Mouse (Mus musculus): ENCODE measurements around the gene Sema5a. TPM values are rescaled to one million over a fixed set of nuclear protein-coding genes. Genes with fewer than 3 reads are reported as not detected.
"Not testable (repeated sequence)": the region's sequence is repeated elsewhere in the genome, so short reads cannot be mapped to it uniquely, and the experiment has no call there.

The Sema5a gene
- polyA plus RNA-seq (2017; shearing (Covaris generic)): not detected

DNA sequence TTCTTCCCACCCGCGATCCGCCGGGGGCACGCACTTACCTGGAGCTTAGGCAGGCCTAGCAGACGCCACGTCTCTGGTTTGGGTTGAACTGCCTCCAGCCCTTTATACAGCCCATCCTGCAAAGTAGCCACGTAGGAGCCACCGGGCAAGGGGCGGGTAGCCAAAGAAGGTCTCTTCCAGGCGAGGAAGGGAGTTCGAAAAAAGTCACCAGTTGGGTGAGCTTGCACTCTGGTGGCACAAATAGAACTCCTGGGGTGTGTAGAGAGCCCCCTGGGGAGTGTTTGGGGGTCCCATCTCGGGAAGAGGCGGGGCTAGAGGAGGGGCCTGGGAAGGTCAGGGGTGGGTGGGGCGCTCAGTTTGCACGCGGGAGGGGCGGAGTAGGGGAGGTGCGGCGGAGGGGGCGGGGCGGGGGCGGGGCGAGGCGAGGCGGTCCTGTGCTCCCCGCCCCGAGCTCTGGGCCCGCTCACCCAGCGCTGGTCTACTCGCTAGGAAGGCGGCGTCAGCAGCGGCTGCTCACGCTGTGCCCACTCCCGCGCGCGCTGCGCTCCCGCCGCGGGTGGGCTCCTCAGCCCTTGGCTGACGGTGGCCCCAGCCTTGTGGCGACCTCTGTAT, at the start of gene Sema5a:
TSS of gene Sema5a (plus strand) at position 467 of the 612 bp plus-strand sequence.
- no peak for ATAC-seq

DNA sequence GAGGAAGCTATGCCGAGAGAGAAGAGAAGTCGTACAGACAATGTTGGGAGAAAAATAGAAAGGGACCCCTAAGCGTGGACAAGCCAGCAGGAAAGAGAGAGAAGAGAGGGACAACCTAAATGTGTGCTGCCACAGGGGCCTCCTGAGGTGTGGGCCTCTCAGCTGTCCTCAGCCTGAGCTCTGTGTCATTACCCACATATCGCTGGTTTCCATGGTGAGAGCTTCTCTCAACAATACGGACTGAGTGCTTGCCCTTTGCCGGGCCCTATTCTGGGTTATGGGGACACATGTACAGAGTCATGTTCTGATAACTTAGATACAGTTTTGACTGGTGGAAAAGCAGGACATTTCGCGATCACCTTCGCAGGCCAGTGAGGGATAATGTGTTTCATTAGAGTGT, 46.5 kb upstream of the Sema5a start:
- ATAC-seq: no peak

DNA sequence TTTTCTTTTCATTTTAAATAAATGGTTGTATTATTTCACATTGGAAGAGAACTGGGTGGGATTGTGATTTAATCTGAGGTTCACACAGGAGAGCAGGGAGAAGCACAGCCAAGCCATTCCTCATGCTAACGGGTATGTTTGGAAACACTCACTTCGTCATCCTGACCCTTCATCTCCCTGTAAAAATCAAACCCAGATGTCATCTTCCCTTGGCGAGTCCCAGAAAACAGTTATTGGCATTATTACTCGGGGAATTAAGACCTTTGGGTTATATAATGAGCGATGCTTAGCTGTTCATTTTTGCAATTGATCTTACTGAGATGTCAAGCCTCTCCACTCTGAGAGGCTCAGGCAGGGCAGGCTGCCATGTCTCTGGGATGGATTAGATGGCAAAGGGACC, 46.0 kb upstream of the Sema5a start:
- ATAC-seq: no peak

DNA sequence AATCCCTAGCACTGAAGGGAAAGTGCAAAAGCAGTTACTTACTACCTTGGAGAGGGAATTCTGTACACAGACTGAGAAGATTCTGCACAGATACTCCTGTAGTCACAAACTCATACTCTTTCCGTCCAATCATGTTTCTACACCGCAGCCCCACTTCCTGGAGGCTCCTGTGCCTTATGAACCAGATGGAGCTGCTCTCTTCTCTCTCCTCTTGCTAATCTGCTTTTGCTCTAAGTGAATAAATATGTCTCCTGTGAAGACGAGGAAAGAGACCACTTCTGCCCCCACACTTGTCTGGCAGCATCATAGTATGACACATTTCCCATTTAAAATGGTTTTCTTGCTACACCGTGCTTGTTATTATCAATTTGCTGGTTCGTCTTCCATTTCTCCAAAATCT, 41.4 kb upstream of the Sema5a start:
- no peak for ATAC-seq

DNA sequence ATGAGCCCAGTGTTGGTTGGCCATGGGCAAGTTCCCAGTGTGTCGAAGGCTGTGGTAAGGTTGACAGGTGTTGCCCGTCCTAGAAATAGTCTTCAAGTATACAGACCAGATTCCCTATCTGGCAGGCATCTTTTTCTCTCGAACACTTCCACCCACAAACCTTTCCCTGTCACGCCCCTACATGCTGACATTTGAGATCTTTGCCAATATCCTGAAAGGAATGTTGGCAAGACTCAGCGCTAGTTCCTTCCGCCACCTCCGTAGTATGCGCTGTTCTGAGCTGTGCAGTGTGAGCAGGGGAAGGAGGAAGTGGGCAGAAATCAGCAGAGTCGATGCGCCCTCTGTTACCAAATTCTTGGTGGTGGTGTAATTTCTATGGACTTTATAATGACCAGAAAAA, 39.7 kb upstream of the Sema5a start:
- no peak for ATAC-seq

DNA sequence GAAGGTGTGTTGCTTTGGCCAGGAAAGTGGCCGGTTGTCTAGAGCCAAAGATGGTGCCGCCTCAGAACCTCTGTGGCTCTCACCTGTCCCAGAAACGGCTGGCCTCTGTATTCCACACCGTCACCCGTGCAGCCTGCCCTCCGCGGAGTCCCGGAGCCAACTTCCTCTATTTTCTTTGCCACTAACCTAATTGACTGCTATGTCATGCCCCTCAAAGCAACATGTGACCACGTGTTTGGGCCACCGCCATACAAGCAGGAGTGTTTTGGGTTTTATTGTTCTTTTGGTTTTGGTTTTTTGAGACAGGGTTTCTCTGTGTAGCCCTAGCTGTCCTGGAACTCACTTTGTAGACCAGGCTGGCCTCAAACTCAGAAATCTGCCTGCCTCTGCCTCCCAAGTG, 29.9 kb upstream of the Sema5a start:
- not testable (repeated sequence) for ATAC-seq

DNA sequence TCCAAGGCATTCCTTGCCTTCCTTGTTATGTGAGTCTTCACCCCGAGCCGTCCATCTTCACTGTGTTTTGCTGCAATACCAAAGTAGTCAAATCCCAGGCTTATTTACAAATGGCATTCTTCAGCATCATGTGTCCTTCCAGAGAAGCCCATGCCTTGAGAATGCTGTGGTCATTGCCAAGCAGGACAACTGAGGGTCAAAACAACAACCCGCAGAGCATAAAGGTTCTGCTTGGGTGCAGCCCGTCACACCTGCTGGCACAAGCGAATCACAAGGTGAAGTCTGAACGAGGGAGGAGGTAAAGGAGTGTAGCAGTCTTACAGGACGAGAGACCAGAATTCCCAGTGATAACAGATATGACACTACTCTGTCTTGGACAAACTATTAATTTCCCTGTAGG, 21.6 kb upstream of the Sema5a start:
- no peak for ATAC-seq

DNA sequence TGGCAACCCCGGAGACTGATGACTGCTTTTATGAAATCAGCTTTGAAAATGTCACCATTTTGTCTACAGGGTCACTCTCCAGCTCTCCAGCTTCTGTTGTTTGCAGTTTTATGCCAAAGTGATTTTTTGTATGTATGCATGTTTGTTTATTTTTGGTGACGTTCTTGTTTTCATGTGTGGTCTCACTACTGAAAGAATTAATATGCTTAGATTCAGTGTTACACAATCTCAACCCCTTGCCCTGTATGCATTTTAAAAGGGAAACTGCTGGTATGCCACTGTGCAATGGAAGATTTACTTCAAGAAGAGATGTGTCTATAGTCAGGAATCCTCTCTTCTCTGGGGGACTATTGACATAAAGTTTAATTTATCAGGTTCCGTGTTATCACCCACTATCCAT, 19.2 kb upstream of the Sema5a start:
- ATAC-seq: no peak

DNA sequence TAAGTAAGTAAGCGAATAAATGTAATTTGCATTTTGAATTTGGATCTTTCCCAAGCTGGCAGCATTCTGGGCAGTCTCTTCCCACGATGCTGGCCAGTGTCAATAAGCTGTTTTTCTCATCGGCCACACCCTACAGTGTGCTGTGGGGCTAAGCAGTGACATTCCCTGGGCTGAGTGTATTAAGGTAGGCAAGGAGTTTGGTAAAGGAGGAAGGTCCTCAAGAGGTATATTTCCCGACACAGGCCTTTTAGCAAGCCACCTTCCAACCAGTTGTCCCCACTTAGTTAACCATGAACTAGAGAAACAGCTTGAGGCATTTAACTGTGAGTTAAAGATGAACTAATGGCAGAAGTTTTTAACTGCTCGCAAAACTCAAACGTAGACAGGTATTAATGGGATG, 18.2 kb upstream of the Sema5a start:
- no peak for ATAC-seq

DNA sequence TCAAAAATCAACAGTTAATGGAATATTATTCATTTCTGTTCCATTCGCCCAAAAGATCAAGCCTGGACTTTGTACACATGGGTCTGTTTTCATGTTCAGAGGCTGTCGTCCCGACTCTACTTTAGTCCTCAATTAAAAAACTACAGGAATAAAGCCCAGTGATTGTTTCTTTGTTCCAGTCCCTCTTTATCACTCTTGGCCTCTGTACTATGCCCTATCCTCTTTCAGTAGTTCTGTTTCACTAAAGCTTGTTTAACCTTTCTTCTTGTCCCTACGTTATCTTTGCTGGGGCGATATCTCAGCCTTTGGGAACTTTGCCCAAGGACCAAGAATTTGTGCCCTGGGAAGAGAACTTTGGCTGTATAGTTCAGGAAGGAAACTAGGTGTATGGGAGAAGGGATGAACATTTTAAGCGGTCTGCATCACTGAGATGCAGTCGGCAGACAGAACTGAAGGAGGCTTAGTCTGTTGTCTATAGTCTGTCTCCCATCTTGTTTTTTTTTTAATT, 17.7 kb upstream of the Sema5a start:
- ATAC-seq: no peak

DNA sequence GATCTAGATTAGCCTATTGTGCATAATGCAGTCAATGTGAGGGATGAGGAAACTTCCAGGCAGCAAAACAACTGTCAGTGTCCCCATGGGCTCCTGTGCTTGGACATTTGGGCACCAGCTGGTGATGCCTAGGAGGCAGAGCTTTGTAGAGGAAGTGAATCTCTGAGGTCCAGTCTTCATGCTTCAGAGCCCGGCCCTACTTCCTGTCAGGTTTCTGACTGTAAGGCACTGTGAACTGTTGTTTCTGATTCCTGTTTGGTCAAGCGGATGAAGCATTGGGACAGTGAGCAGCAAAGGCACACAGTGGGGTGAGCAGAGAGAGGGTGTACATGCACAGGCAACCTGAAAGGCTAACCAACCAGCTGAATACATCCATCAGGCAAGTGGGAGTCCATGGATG, 14.5 kb upstream of the Sema5a start:
- ATAC-seq: no peak

DNA sequence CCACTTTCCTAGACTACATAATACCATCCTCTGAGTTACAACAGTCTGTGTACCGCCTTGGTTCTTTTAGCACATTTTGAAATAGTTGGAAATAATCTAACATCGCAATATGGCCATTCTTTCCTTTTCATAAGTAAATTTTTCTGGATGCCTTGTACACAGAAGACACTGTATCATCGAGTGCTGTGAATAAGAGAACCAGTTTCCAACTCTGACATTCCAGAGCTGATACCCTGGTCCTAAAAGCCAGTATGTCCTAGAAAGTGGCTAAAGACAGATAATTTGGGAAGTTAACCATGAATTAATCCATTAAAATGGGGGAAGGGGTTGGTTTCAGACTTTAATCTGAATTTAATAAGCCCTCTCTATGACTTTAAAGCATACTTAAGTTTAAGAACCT, 12.4 kb upstream of the Sema5a start:
- ATAC-seq: no peak

DNA sequence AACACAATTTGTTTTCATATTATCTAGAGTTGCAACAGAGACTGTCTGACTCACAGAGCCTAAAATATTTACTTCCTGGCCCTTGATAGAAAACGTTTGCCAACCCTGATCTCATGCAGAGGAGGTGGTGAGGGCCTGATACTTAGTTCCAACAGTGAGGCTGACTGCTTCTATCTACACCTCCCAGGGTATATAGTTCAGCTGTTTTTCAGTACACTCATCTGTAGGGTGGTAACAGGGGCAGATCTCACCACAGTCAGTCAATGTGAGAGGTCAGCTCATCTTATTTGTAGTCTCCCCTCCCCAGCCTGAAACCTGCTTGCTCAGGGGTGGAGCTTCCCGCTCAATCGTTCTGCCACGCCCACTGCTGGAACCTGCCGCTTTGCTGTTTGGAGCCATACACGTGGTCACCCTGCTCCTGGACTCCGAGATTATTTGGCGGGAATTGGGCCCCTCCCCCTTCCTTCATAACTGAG, 11.9 kb upstream of the Sema5a start:
- not testable (repeated sequence) for ATAC-seq

DNA sequence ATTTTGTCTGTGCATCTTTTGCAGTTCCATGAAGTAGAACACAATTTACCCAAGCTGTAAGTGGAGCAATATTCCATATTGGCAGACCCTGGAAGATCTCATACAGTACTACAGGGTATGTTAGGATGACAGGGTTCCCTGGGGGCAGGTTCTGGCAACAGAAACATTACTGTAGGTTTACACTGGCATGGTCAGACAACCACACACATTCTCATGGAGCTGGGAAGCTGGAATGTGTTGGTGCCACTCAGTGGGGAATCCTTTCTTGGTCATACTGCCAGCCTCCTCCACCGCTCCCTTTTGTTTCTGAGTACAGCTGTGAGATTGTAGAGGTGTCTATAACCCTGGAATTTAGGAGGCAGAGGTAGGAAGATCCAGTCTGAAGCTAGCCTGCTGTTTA, 11.2 kb upstream of the Sema5a start:
- ATAC-seq: no peak

DNA sequence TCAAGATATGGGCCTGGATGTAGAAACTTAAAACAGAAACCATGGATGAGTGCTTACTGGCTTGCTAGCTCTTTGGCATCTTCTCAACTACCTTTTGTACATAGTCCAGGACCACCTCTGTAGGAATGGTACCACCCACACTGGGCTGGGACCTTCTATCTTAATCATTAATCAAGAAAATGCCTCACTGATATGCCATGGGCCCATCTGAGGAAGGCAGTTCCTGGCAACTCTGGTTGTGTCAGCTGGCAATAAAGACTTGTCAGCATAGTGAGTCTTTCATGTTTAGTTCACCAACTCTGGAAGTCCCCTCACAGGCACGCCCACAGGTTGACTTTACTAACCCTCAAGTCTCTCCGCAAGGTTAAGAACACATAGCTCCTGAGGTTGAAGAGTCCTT, 5.5 kb upstream of the Sema5a start:
- no peak for ATAC-seq

DNA sequence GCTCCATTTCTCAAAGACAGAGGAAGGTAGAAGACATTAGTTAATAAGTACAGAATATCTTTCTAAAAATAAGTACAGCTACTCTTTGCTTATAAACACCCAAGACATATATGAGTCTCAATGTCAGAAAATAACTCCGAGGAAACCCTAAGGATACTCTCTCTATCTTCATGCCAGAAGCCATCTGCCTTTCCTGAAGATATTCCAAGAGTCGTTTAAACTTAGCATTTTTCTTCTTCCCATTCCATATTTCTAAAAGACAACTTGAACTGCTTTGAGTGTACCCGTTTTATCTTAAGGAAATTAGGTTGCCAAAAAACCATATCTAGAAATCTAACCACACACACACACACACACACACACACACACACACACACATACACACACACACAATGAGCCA, 4.5 kb upstream of the Sema5a start:
- no peak for ATAC-seq

DNA sequence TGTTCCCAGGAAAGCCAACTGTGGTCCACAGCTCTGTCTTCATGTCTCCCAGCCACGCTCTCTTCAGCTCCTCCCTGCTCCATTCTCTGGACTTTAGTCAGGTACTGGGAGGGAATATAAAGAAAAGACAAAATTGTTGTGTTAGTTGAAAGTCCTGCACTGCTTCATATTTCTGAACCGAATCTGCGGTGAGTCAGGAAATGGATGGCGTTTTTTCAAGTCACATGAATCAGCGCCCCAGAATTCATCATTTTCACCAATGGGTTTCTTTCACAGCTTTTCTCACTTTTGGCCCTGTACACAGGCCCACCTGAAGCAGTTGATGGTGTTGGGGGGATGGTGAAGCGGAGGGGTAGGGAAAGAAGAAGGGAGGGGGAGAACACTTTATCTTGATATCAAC, 2.9 kb upstream of the Sema5a start:
- no peak for ATAC-seq

DNA sequence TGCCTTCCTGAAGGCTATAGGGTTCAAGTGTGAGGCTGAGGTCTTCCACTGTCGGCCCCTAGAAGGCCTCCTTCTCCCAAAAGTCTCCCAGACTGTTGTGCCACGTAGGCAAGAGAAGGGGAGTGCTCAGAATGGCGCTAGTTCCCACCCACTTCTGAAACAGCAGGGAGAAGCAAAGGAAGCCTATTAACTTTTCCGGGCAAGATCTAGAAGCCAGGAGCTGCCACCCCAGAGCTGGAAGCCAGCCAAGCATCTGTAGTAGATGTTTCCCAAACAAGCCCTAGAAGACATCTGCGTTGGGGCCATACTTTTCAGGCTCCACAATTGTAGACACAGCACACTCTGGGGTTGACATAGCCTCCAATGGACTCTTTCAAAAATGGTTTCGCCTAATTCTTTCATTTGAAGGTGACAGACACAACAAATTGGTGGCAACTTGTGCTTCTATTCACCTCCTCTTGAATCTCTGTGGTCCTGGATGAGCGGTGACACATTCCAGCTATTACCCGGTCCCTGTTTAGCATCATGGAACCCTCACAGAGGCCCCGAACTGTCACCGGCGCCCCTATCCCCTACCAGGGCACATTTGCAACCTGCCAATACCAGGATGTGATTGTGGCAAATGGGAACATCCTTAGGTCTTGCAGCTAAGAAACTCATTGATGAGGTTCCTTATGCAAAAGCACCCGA, 1.4 kb upstream of the Sema5a start:
- no peak for ATAC-seq

DNA sequence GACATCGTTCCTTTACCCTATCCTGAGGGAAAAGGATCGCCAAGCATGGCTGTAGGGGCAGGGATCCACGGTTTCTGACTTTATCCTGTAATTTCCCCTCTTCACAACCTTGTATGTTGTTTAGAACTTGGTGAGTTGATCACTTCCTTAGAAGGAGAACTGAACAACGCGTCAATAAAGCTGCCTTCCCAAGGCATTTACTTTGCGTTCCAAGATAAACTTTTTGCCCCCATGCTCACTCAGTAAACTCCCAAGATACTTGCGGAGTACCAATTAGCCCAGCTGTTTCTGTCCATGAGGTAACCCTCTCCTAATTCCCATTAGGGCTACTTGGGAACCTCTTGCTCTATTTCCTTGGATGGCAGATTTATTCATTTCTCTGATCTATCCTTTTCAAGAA, 786 bp upstream of the Sema5a start:
- ATAC-seq: no peak

DNA sequence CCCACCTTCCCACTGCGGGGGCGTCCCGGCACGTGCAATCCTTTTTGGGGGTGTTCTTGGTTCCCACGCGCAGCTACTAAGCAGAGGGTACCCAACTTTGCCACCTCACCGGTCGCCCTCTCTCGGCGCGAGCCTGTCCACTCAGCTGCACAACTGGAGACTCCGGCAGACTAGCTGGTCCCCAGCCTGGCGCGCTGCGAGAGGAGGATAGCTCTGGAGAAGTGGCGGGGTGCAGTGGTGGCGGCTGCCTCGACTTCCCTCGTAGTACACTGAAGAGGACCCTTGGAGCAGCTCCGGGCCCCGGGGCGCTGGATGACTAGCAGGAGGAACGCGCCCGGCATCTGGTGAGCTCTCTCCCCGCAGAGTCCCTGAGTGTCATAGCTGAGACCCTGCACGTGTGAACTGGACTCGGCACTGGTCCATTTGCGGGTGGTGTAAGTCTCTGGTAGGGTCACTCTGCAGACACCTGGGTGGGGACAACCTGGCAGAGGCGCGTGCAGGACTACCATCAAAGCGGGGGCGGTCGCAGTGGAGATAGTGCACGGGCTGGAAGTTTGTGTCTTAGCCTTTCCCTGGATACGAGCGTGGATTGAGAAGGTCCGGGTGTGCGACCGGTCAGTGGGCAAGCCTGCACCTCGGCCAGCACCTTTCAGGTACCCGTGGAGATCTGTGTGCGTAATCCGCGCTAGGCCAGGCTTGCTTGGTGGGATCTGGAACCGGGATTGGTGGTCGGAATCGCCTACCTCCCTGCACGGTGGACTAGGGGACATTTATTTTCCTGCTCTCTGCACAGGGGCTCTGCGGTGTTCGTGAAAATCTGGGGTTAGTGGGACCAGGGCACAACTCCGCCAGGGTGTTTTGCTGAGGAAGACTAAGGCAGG, 586 bp downstream of the Sema5a start:
- ATAC-seq: no peak

DNA sequence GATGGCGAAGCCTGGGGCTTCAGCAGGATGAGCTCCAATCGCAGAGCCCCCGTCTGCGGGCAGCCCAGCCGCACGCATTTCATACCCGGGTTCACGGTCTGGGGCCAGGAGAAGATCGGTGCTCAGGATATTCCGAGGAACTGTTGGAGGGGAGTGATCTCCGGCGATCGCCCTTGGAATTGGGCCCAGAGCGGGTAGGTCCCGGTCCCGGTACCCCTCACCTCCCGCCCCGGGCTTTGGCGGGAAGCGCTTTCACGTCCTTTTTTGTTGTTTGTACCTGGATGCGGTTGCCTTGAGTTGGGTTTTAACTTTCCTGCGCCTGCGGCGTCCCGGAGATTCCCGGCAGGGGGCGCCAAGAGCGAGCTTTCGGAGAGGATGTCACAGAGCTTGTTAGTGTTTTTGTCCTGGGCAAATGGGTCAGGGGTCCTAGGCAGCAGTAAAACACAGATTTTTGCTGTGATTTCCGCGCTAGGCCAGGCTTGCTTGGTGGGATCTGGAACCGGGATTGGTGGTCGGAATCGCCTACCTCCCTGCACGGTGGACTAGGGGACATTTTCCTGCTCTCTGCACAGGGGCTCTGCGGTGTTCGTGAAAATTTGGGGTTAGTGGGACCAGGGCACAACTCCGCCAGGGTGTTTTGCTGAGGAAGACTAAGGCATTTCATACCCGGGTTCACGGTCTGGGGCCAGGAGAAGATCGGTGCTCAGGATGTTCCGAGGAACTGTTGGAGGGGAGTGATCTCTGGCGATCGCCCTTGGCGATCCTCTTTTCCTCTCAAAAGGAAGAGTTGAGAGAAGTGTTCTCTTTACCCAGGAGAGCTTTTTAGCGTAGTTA, 1.4 kb downstream of the Sema5a start:
- no peak for ATAC-seq

DNA sequence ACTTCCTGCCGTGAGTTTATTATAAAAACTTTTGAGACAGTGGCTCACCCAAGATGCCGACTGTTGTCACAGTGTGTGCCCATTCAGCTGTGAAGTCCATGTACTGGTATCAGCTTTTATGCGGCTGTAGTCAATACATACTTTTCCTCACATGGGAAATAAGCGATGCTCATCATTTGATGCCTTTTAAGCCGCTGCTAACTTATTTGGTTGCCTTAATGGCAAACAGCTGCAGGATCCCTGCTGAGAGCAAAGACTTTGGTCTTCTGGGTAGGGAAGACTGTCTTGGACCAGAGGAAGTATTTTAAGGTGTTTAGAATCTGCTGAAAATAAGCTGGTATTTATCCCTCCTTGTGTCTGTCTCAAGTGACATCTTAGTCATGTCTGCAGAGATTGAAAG, 2.7 kb downstream of the Sema5a start:
- ATAC-seq: no peak

DNA sequence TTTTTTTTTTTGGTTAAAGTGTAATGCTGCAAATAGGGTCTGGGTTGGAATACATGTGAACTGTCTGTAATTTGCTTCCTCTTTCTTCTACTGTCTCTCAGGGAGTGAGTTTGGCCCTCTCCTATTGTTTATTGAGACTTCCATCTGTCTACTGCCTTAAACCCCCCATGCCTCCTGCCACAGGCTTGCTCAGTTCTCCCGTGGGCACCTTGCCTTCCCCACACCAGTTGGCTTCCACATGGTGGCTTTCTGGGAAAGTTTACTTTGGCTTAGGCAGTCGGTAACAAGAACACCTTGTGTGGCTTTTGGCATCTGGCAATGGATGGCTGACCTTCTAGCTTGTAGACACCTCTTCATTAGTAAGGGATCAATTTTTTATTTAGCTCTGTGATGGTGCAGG, 10.2 kb downstream of the Sema5a start:
- no peak for ATAC-seq

Measured in inflammation-experienced regulatory T-cells, adult 6 months (primary cell).